Mouse (Mus musculus) megakaryocyte, embryonic 14.5 days (primary cell): ENCODE measurements around the gene Ddx28. TPM values are rescaled to one million over a fixed set of nuclear protein-coding genes. Genes with fewer than 3 reads are reported as not detected.
"Not testable (repeated sequence)": the region's sequence is repeated elsewhere in the genome, so short reads cannot be mapped to it uniquely, and the experiment has no call there.

Experiments
- H3K27me3 ChIP-seq: replicated peaks from 2 replicates; pipeline ENCODE3; 2012; ENCODE audit warnings: inconsistent platforms
- H3K36me3 ChIP-seq: replicated peaks from 2 replicates; pipeline ENCODE3; 2012; ENCODE audit warnings: low read length, inconsistent platforms, mixed read lengths
- H3K4me1 ChIP-seq: 2 replicates; pipeline ENCODE4 v1.6.1; 2012; ENCODE audit warnings: inconsistent platforms
- H3K4me3 ChIP-seq: replicated peaks from 2 replicates; pipeline ENCODE3; 2012; ENCODE audit warnings: moderate library complexity, mild to moderate bottlenecking, inconsistent platforms
- H3K9me3 ChIP-seq: 2 replicates; pipeline ENCODE4 v1.6.1; 2012; ENCODE audit warnings: inconsistent platforms
- FLI1 ChIP-seq: IDR thresholded peaks from 2 replicates; pipeline ENCODE4 v1.6.1; 2012; ENCODE audit warnings: low read length, inconsistent platforms, mixed read lengths
- GATA1 ChIP-seq: IDR thresholded peaks from 3 replicates; pipeline ENCODE4 v1.6.1; 2012; ENCODE audit warnings: mixed read lengths, low read length, inconsistent platforms, borderline replicate concordance
- polyA plus RNA-seq: library from polyadenylated mRNA; stranded (reverse); fragments of >175 nt; gene quantifications from 2 replicates; pipeline ENCODE4 v1.2.3, GENCODE M21; 2012; ENCODE audit warnings: low replicate concordance; ENCODE audit not compliant: insufficient read depth

The Ddx28 gene
- polyA plus RNA-seq, 1 experiment = 10.4 TPM

DNA sequence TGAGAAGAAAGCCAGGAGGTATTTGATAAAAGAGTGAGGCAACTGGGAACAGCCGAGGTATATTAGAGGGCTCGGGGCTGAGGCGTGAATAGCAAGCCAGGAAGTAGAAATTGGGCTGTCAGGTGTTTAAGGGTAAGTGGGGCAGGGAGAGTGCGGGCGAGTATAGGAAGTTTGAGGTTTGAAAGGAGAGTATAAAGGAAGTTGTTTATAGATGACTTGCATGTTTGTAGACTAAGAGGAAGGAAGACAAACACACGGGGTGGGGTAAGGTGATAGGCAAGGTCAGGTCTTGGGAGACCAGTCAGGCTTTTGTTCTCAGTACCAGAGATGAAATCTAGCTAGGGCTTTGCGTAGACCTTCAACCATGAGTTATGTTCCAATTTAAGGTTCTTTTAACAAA lies 5.4 kb upstream of the Ddx28 start:
- peaks cover 64% of the 10 kb centered on the region for H3K36me3 ChIP-seq
- H3K4me1 ChIP-seq = peaks cover 22% of the 10 kb centered on the region
- H3K9me3 ChIP-seq = no peaks in the 10 kb centered on the region
- no peaks in the 10 kb centered on the region for H3K27me3 ChIP-seq
- no peak overlapping the region for H3K4me3 ChIP-seq
- TF ChIP-seq GATA1 = no peak
- no peak for TF ChIP-seq FLI1

DNA sequence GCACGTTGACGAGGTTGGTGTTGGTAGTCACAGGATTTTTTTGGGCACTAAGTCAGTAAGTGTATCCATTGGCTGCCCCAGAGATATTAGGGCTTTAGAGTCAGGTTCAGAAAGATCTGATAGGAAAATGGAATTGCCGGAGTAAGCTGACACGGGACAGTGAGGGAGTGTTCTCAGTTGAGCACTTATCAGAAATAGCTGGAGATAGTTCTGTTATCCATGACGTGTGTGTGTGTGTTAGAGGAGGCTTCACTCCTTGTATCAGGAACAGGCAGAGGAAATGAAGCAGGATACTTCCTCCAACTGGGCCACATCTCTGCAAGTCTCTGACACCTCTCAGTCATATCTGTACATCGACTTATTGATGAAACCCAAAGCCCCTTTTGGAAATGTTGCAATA lies 4.6 kb upstream of the Ddx28 start:
- Histone ChIP-seq H3K4me3 (no peak overlapping the region), H3K4me1 (peaks cover 30% of the 10 kb centered on the region), H3K9me3 (no peaks in the 10 kb centered on the region), H3K36me3 (peaks cover 58% of the 10 kb centered on the region), H3K27me3 (no peaks in the 10 kb centered on the region)
- TF ChIP-seq GATA1 = no peak
- TF ChIP-seq FLI1 = no peak

DNA sequence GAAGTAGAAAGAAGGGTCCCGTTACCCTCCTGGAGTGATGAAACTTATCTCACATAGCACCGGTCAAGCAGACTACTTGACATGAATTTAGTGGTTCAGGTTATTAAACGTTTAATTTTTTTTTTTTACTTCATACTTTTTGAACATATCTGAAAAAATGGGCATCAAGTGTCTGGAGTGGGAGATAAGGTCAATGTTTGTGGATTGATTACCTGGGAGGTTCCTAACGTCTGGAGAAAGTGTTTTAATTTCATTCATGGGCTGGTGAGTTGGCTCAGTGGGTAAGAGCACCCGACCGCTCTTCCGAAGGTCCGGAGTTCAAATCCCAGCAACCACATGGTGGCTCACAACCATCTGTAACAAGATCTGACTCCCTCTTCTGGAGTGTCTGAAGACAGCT lies 521 bp upstream of the Ddx28 start:
- Histone ChIP-seq H3K36me3 (peaks cover 25% of the 10 kb centered on the region), H3K4me1 (peaks cover 47% of the 10 kb centered on the region), H3K4me3 (peak overlapping the region; percentile 99)
- H3K9me3 ChIP-seq, H3K27me3 ChIP-seq: not testable (repeated sequence)

DNA sequence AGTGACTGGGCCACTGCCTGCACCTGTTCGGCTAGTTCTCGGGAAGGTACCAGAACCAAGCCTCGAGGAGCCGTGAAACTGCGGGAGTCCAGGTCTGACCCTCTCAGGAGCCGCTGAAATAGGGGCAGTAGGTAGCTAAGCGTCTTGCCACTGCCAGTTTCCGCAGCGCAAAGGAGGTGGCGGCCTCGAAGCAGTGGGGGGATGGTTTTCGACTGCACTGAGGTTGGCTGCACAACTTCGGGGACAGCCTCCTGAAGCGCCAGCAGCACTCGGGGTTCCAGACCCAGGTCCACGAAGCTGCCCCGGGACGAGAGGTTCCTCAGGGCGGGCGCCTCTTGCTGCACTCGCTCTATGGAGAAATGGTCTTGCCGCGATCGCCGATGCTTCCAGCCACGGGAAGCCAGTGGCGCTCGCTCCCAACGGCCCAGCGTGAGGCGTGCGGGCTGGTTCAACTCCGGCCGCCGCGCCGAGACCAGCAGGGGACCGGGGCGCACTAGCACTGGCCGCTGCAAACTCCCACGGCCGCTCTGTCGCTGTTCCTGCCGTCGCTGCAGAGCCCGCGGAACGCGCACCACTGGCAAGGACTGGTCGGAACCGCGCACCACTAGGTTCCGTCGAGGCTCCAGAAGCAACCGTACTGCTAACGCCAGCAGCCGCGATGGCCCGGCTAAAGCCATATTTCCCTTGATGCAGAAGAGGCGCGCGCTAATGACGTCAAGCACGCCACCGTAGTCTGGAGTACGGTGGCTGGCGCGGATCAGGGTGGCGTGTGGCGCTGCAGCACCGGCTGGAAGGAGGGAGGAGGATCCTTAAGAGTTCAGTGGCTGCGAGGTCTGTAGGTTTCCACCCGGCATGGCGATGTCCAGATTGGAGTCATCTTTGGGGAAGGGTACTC lies 687 bp downstream of the Ddx28 start:
- Histone ChIP-seq H3K4me3 (peak overlapping the region; percentile 99), H3K9me3 (no peaks in the 10 kb centered on the region), H3K27me3 (no peaks in the 10 kb centered on the region), H3K4me1 (peaks cover 45% of the 10 kb centered on the region), H3K36me3 (peaks cover 16% of the 10 kb centered on the region)
- TF ChIP-seq FLI1 (no peak), GATA1 (no peak)

DNA sequence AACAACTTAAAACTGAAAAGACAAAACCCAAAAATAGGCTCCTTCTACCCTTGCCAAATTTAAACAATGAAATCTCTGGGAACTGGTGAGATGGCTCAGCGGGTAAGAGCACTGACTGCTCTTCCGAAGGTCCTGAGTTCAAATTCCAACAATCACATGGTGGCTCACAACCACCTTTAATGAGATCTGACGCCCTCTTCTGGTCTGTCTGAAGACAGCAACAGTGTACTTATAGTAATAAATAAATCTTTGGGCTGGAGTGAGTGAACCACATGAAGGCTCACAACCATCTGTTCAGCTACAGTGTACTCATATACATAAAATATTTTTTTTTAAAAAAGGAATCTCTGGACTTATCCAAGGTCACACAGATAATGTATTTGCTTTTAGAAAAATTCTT lies 3.8 kb downstream of the Ddx28 start:
- not testable (repeated sequence) for H3K36me3 ChIP-seq, H3K27me3 ChIP-seq
- peaks cover 60% of the 10 kb centered on the region for H3K4me1 ChIP-seq

DNA sequence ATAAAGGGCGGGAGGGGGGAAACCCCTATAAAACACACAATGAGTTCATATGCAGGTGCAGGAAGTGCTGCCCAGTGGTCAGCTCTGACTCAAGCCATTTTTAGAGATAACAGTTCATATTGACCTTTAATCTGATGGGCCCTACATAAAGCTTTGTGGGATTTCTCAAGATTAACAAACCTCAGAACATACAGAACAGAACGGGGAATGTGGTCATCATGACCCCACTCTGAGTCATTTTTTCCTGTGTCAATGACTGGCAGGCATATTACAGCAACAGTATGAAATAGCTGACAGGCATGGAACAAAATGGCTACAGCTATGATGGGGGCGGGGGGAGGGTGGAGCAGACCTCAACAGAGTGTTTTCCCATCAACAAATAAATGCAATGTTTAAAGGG lies 4.5 kb downstream of the Ddx28 start:
- Histone ChIP-seq H3K36me3 (peaks cover 3% of the 10 kb centered on the region), H3K4me3 (no peak overlapping the region)
- no peak for TF ChIP-seq FLI1
- TF ChIP-seq GATA1 = no peak

More for the DNA sequence above, 3.8 kb downstream of the Ddx28 start:
- H3K4me3 ChIP-seq, H3K9me3 ChIP-seq: not testable (repeated sequence)

DNA sequence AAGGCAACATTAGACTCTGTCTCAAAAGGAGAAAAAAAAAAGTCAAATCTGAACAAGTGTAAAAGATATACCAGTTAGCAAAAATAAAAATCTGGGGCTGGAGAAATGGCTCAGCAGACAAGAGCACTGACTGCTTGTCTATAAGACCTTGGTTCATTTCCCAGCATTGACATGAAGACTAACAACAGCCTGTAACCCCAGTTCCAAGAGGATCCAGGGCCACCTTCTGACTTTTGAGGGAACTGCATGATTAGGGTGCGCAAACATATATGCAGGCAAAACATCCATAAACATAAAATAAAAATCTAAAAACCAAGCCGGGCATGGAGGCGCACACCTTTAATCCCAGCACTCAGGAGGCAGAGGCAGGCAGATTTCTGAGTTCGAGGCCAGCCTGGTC lies 5.3 kb downstream of the Ddx28 start:
- Histone ChIP-seq H3K36me3 (peaks cover 3% of the 10 kb centered on the region), H3K4me3 (no peak overlapping the region), H3K9me3 (no peaks in the 10 kb centered on the region), H3K27me3 (no peaks in the 10 kb centered on the region), H3K4me1 (peaks cover 53% of the 10 kb centered on the region)
- TF ChIP-seq FLI1 (no peak), GATA1 (no peak)

More for the DNA sequence above, 4.5 kb downstream of the Ddx28 start:
- Histone ChIP-seq H3K27me3 (no peaks in the 10 kb centered on the region), H3K9me3 (no peaks in the 10 kb centered on the region), H3K4me1 (peaks cover 60% of the 10 kb centered on the region)

DNA sequence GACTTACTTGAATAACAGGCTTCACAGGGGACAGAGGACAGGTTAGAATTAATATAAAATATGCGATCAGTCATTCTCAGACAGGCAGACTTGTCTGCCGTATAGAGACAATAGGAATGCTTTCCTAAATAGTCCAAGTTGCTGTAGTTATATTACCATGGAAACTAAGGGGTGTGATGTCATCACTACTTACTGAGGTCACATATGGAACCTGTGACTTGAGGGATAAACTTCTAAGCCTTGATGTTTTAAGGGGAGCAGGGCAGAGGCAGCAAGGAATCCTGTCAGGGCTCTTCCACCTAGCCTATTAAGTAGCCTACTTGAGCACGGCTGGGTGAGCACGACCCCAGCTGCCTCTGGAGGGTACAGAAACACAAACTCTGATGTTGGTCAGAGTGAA lies 5.8 kb downstream of the Ddx28 start, which contains the start of gene Dpep2nb:
TSS of gene Dpep2nb (minus strand) at position 101 of the 400 bp plus-strand sequence.
- Histone ChIP-seq H3K36me3 (peaks cover 3% of the 10 kb centered on the region), H3K9me3 (no peaks in the 10 kb centered on the region), H3K27me3 (no peaks in the 10 kb centered on the region), H3K4me1 (peaks cover 52% of the 10 kb centered on the region), H3K4me3 (no peak within 1 kb of the TSS)
- TF ChIP-seq GATA1 = no peak
- TF ChIP-seq FLI1 = no peak

DNA sequence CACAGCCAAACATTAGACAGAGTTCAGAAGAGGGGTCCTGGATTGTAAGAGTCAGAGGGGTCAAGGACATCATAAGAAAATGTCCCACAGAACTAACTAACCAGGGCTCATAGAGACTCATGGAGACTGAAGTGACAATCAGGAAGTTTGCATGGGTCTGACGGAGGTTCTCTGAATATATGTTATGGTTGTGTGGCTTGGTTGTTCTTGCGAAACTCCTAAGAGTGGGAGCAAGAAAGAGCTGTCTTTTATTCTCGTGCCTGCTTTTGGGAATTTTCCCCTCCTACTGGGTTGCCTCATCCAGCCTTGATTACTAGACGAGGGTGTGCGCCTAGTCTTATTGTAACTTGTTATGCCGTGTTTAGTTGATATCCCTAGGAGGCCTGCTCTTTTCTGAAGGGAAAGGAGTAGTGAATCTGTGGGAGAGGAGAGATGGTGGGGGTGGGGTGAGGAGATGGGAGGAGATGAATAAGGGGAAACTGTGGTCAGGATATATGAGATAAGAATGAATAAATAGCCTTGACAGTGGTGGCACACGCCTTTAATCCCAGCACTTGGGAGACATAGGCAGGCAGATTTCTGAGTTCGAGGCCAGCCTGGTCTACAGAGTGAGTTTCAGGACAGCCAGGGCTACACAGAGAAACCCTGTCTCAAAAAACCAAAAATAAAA lies 7.0 kb downstream of the Ddx28 start:
- Histone ChIP-seq H3K4me3 (no peak overlapping the region), H3K4me1 (peaks cover 40% of the 10 kb centered on the region), H3K27me3 (no peaks in the 10 kb centered on the region), H3K36me3 (peaks cover under 1% of the 10 kb centered on the region), H3K9me3 (no peaks in the 10 kb centered on the region)
- TF ChIP-seq FLI1 (no peak), GATA1 (no peak)

DNA sequence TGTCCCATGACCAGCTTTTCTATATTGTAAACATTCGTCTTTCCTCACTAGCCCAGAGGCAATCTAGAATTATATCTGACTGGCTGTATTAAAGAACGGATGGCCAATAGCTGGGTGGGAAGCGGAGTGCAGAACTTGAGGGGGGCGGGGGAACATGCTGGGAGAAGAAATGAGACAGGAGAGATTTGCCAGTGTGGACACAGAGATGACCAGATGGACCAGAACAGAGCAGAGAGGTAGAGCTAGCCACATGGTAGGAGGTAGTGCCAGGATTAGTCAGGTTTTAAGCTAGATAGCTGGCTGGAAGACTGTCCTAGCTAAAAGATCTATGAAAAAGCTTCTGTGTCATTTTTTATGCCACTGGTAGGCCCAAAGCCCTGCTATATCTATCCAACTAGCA lies 9.8 kb downstream of the Ddx28 start:
- no peaks in the 10 kb centered on the region for H3K27me3 ChIP-seq
- peaks cover 34% of the 10 kb centered on the region for H3K4me1 ChIP-seq
- H3K9me3 ChIP-seq = no peaks in the 10 kb centered on the region
- no peak overlapping the region for H3K4me3 ChIP-seq
- H3K36me3 ChIP-seq = no peaks in the 10 kb centered on the region
- TF ChIP-seq GATA1 (no peak), FLI1 (no peak)

DNA sequence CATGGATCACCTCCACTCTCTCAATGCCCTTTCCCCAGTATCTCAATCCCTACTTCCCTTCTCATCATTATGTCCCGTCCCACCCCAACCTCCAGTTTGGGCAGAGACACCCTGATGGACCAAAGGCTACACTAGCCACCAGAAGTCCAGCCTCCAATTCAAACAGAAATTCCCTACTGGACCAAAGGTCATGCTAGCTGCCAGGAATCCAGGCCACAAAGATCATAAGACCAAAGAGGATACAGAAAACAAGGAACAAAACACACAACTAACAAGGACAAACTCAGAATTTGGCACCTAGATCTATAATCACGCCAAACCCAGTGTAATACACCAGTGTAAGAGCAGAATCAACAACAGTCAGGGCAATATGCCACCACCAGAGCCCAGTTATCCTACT lies 12.7 kb downstream of the Ddx28 start:
- Histone ChIP-seq H3K36me3 (no peaks in the 10 kb centered on the region), H3K9me3 (no peaks in the 10 kb centered on the region), H3K4me1 (peaks cover 29% of the 10 kb centered on the region), H3K4me3 (no peak overlapping the region), H3K27me3 (peaks cover 7% of the 10 kb centered on the region)
- TF ChIP-seq GATA1 (no peak), FLI1 (no peak)
